Mouse (Mus musculus) neural tube, embryonic 12.5 days (tissue): Measurements from ENCODE around the gene Ivns1abp. TPM values are rescaled to one million over a fixed set of nuclear protein-coding genes. Genes with fewer than 3 reads are reported as not detected.

ENCODE experiments used
- ATAC-seq: fragments of 200-750 bp; cut with Nextera tagmentation; 2 replicates; pipeline ENCODE4 v1.8.0; 2017; ENCODE audit warnings: low read depth, mild to moderate bottlenecking, moderate TSS enrichment, moderate library complexity; ENCODE audit not compliant: low FRiP score
- H3K27ac ChIP-seq: fragments of 300-500 bp; sonication (generic); 2 replicates; pipeline ENCODE4 v1.5.1; 2016
- H3K27me3 ChIP-seq: fragments of 300-500 bp; sonication (generic); replicated peaks from 2 replicates; pipeline ENCODE4 v1.6.1; 2016; ENCODE audit warnings: mild to moderate bottlenecking
- H3K36me3 ChIP-seq: fragments of 300-500 bp; sonication (generic); 2 replicates; pipeline ENCODE4 v1.6.1; 2016; ENCODE audit warnings: mild to moderate bottlenecking
- H3K4me1 ChIP-seq: fragments of 300-500 bp; sonication (generic); 2 replicates; pipeline ENCODE4 v1.6.1; 2016
- H3K4me2 ChIP-seq: fragments of 300-500 bp; sonication (generic); replicated peaks from 2 replicates; pipeline ENCODE4 v1.6.1; 2016; ENCODE audit warnings: mild to moderate bottlenecking
- H3K4me3 ChIP-seq: fragments of 300-500 bp; sonication (generic); 2 replicates; pipeline ENCODE4 v1.5.1; 2016
- H3K9ac ChIP-seq: fragments of 300-500 bp; sonication (generic); 2 replicates; pipeline ENCODE4 v1.6.1; 2016; ENCODE audit warnings: mild to moderate bottlenecking
- H3K9me3 ChIP-seq: fragments of 300-500 bp; sonication (generic); 2 replicates; pipeline ENCODE4 v1.6.1; 2016; ENCODE audit warnings: mild to moderate bottlenecking
- WGBS: fragments of 180-500 bp; shearing (Covaris S2); methylation state at CpG from one replicate; pipeline ENCODE4 v1.1.7; 2016; 5-methylcytosine and 5-hydroxymethylcytosine counted together
- polyA plus RNA-seq: library from polyadenylated mRNA; unstranded; fragments of >200 nt; fragmentation: Nextera tagmentation; extraction: Ambion mirVana; gene quantifications from 2 replicates; pipeline ENCODE4 v1.2.1, GENCODE M21; 2016

The Ivns1abp gene
- polyA plus RNA-seq, 1 experiment from 2014 or later: 344 TPM

- peaks cover 21% of the 10 kb centered on the region for H3K36me3 ChIP-seq
- 88% methylated on average over 5 of the region's 5 CpGs for WGBS
- no peak overlapping the region for H3K9ac ChIP-seq
- H3K4me1 ChIP-seq: no peaks in the 10 kb centered on the region
- ATAC-seq: no peak
- no peak overlapping the region for H3K4me2 ChIP-seq
- H3K4me3 ChIP-seq: no peak overlapping the region
- H3K27ac ChIP-seq: no peak overlapping the region
- no peaks in the 10 kb centered on the region for H3K9me3 ChIP-seq
- no peaks in the 10 kb centered on the region for H3K27me3 ChIP-seq
Measured at GRCm38 (mm10) chr1:151371543-151371942, 27.3 kb downstream of the Ivns1abp start.

- WGBS: 94% methylated on average over 1 of the region's 1 CpGs
- H3K36me3 ChIP-seq: peaks cover 19% of the 10 kb centered on the region
Measured at GRCm38 (mm10) chr1:151372823-151373222, 28.5 kb downstream of the Ivns1abp start.

GRCm38 (mm10) chr1:151377353-151377752 lies 33.1 kb downstream of the Ivns1abp start:
- WGBS: 89% methylated on average over 3 of the region's 3 CpGs
- Histone ChIP-seq H3K9me3 (no peaks in the 10 kb centered on the region), H3K36me3 (peaks cover 7% of the 10 kb centered on the region), H3K4me2 (no peak overlapping the region), H3K27me3 (no peaks in the 10 kb centered on the region), H3K27ac (no peak overlapping the region), H3K4me3 (no peak overlapping the region), H3K9ac (no peak overlapping the region), H3K4me1 (no peaks in the 10 kb centered on the region)
- no peak for ATAC-seq

More at GRCm38 (mm10) chr1:151372823-151373222, 28.5 kb downstream of the Ivns1abp start:
- Histone ChIP-seq H3K9ac (no peak overlapping the region), H3K4me3 (no peak overlapping the region), H3K9me3 (no peaks in the 10 kb centered on the region), H3K4me1 (no peaks in the 10 kb centered on the region), H3K4me2 (no peak overlapping the region), H3K27me3 (no peaks in the 10 kb centered on the region), H3K27ac (no peak overlapping the region)
- ATAC-seq: no peak

- WGBS: 96% methylated on average over 1 of the region's 1 CpGs
Measured at GRCm38 (mm10) chr1:151390029-151390428, 45.8 kb downstream of the Ivns1abp start.

GRCm38 (mm10) chr1:151409827-151410226 lies 65.5 kb downstream of the Ivns1abp start:
- Histone ChIP-seq H3K36me3 (peaks cover 8% of the 10 kb centered on the region), H3K4me3 (no peak overlapping the region), H3K9me3 (no peaks in the 10 kb centered on the region), H3K4me1 (no peaks in the 10 kb centered on the region), H3K4me2 (no peak overlapping the region), H3K9ac (no peak overlapping the region), H3K27ac (no peak overlapping the region), H3K27me3 (no peaks in the 10 kb centered on the region)
- ATAC-seq: no peak
- 92% methylated on average over 3 of the region's 3 CpGs for WGBS

More at GRCm38 (mm10) chr1:151390029-151390428, 45.8 kb downstream of the Ivns1abp start:
- ATAC-seq: no peak
- Histone ChIP-seq H3K4me2 (no peak overlapping the region), H3K9ac (no peak overlapping the region), H3K9me3 (no peaks in the 10 kb centered on the region), H3K27me3 (no peaks in the 10 kb centered on the region), H3K27ac (no peak overlapping the region), H3K4me3 (no peak overlapping the region), H3K36me3 (peaks cover 4% of the 10 kb centered on the region), H3K4me1 (no peaks in the 10 kb centered on the region)

Other genes starting within 250 kb of the Ivns1abp start
- gene Gm47985, start 161.9 kb upstream of the Ivns1abp start, polyA plus RNA-seq: 0.54 and 1.1 TPM in 2 replicates
- 0.28 TPM in 1 of 2 replicates, not detected in the other for gene Gm8947, start 152.1 kb upstream of the Ivns1abp start, polyA plus RNA-seq
- gene Gm47995, start 146.0 kb upstream of the Ivns1abp start, polyA plus RNA-seq: 0.32 TPM in 1 of 2 replicates, not detected in the other
- gene 3110040M04Rik, start 140.4 kb upstream of the Ivns1abp start, polyA plus RNA-seq: not detected in 2 replicates
- not detected in 2 replicates for gene Gm47996, start 134.3 kb upstream of the Ivns1abp start, polyA plus RNA-seq
- gene Swt1, start 84.0 kb downstream of the Ivns1abp start, polyA plus RNA-seq: 26.9 and 30.6 TPM in 2 replicates
- gene Trmt1l, start 84.1 kb downstream of the Ivns1abp start, polyA plus RNA-seq: 56.8 and 63.9 TPM in 2 replicates
- gene Rnf2, start 156.5 kb downstream of the Ivns1abp start, polyA plus RNA-seq: 132 and 136 TPM in 2 replicates
- gene Fam129a, start 226.7 kb downstream of the Ivns1abp start, polyA plus RNA-seq: 3.8 and 4.7 TPM in 2 replicates